In genomic region chr7:99710476-99710875, GRCm38 (mm10) we compare ENCODE assay signal across 10 mouse cellular contexts. TPM values are rescaled to one million over a fixed set of nuclear protein-coding genes. Genes with fewer than 3 reads are reported as not detected.
DNase-seq lines count a peak whose midpoint lies in the region; ATAC-seq and TF ChIP-seq lines count a peak whose summit lies in the region.
"Had no signal": no experiment of that assay in that cellular context is flagged by ENCODE, and none has a peak within 500 bp of the region (broad histone marks: within the 10 kb centered on the region; RNA-seq: fewer than 3 reads in every experiment).

No protein-coding gene starts in this region.

- TF ChIP-seq CTCF in thymus, adult 2 months (IDR thresholded peaks at IDR 0.05; ENCODE audit: borderline replicate concordance, control insufficient read depth, extremely low read depth, insufficient read depth, low read length, poor library complexity), result peak; percentile 49; the same call in 1 of the 2 replicates

- 35% methylated on average over 1 of the region's 1 CpGs for WGBS in forebrain, embryonic 14.5 days
- WGBS in forebrain, embryonic 16.5 days, result 27% methylated on average over 1 of the region's 1 CpGs
- 29% methylated on average over 1 of the region's 1 CpGs for WGBS in thymus, adult 2 months

- TF ChIP-seq POLR2A in thymus, adult 2 months (IDR thresholded peaks at IDR 0.05; ENCODE audit: control insufficient read depth, extremely low read depth, insufficient read depth, low read length, poor library complexity), result no peak

- no peaks in the 10 kb centered on the region for H3K36me3 ChIP-seq in forebrain, embryonic 14.5 days (ENCODE audit: control insufficient read depth, insufficient read depth, low read length)
- no peaks in the 10 kb centered on the region for H3K36me3 ChIP-seq in forebrain, embryonic 16.5 days (ENCODE audit: control insufficient read depth, insufficient read depth)
- H3K36me3 ChIP-seq in thymus, adult 2 months (ENCODE audit: control insufficient read depth, insufficient read depth, low read length), result no peaks in the 10 kb centered on the region
- H3K36me3 ChIP-seq: stomach, embryonic 15.5 days had no signal

- H3K9me3 ChIP-seq in forebrain, embryonic 14.5 days (replicated peaks; ENCODE audit: control insufficient read depth, low read length), result no peaks in the 10 kb centered on the region
- H3K9me3 ChIP-seq in forebrain, embryonic 16.5 days (ENCODE audit: control insufficient read depth, low read length), result no peaks in the 10 kb centered on the region
- H3K9me3 ChIP-seq: stomach, embryonic 15.5 days had no signal

- H3K27ac ChIP-seq in forebrain, embryonic 14.5 days (ENCODE audit: low read depth, low read length), result no peak overlapping the region
- H3K27ac ChIP-seq in forebrain, embryonic 16.5 days (ENCODE audit: low read length), result no peak overlapping the region
- H3K27ac ChIP-seq in thymus, adult 2 months (ENCODE audit: control insufficient read depth, insufficient read depth, low read length), result no peak overlapping the region
- H3K27ac ChIP-seq: stomach, embryonic 15.5 days had no signal

- no peak overlapping the region for H3K4me3 ChIP-seq in forebrain, embryonic 14.5 days (ENCODE audit: low read depth, low read length)
- no peak overlapping the region for H3K4me3 ChIP-seq in forebrain, embryonic 16.5 days (replicated peaks; ENCODE audit: low read length)
- no peak overlapping the region for H3K4me3 ChIP-seq in thymus, adult 2 months (ENCODE audit: control insufficient read depth, insufficient read depth, low read length)
- H3K4me3 ChIP-seq: stomach, embryonic 15.5 days had no signal

- DNase-seq in forebrain, embryonic 14.5 days (ENCODE audit: low spot score), result peak; percentile 44
- peak; percentile 53 for DNase-seq in thymus, adult 2 months
- no peak for DNase-seq in thymus, adult 18-20 months
- DNase-seq in induced T-regulatory cell, adult 2 months (ENCODE audit: low read depth), result peak; percentile 52
- peak; percentile 78 for DNase-seq in lung, postnatal 10 days
- DNase-seq in testis, postnatal 10 days (ENCODE audit: low spot score), result peak; percentile 80

- no peak for ATAC-seq in forebrain, embryonic 14.5 days
- ATAC-seq in forebrain, embryonic 16.5 days, result no peak
- peak; percentile 37; the same call in 1 of the 2 replicates for ATAC-seq in common myeloid progenitor, adult 5-6 weeks (replicated peaks; ENCODE audit: low read depth, poor library complexity, severe bottlenecking)

- H3K9ac ChIP-seq in forebrain, embryonic 14.5 days (ENCODE audit: low read length), result no peak overlapping the region
- H3K9ac ChIP-seq in forebrain, embryonic 16.5 days (replicated peaks; ENCODE audit: low read depth, low read length), result no peak overlapping the region
- H3K9ac ChIP-seq: stomach, embryonic 15.5 days had no signal

- no peaks in the 10 kb centered on the region for H3K27me3 ChIP-seq in forebrain, embryonic 14.5 days (replicated peaks; ENCODE audit: control insufficient read depth, insufficient read depth, low read length)
- no peaks in the 10 kb centered on the region for H3K27me3 ChIP-seq in forebrain, embryonic 16.5 days (replicated peaks; ENCODE audit: control insufficient read depth, insufficient read depth, low read length)
- H3K27me3 ChIP-seq in thymus, adult 2 months (ENCODE audit: control insufficient read depth, insufficient read depth, low read length), result no peaks in the 10 kb centered on the region
- H3K27me3 ChIP-seq: stomach, embryonic 15.5 days had no signal

- H3K4me1 ChIP-seq in forebrain, embryonic 14.5 days (ENCODE audit: control insufficient read depth, insufficient read depth, low read length), result no peaks in the 10 kb centered on the region
- H3K4me1 ChIP-seq in forebrain, embryonic 16.5 days (replicated peaks; ENCODE audit: control insufficient read depth, insufficient read depth, low read length), result peaks cover 4% of the 10 kb centered on the region; the same call in 1 of the 2 replicates
- H3K4me1 ChIP-seq in thymus, adult 2 months (replicated peaks; ENCODE audit: control insufficient read depth, insufficient read depth, low read length), result no peaks in the 10 kb centered on the region; the same call in 1 of the 2 replicates
- H3K4me1 ChIP-seq: stomach, embryonic 15.5 days had no signal

- H3K4me2 ChIP-seq in forebrain, embryonic 14.5 days (ENCODE audit: low read length), result no peak overlapping the region
- H3K4me2 ChIP-seq in forebrain, embryonic 16.5 days (ENCODE audit: low read length), result no peak overlapping the region
- H3K4me2 ChIP-seq: stomach, embryonic 15.5 days had no signal

RNA-seq across cellular contexts. Expression of gene Slco2b1, which starts 0.7 kb away (rescaled TPM):
- polyA plus RNA-seq in forebrain, embryonic 14.5 days (2014; fragmentation: Nextera tagmentation; extraction: Ambion mirVana), result 3.4 and 4.9 TPM in 2 replicates
- polyA plus RNA-seq in forebrain, embryonic 16.5 days (2015; fragmentation: Nextera tagmentation; extraction: Ambion mirVana), result 5.0 and 6.4 TPM in 2 replicates
- polyA plus RNA-seq in thymus, adult 2 months (2012; rRNA removed), result 29.8 and 36.1 TPM in 2 replicates
- 0.09 and 0.53 TPM in 2 replicates for total RNA-seq in common myeloid progenitor, adult 5-6 weeks (2017)

RNA-seq across cellular contexts. Expression of gene Olfr520, which starts 19.6 kb away (rescaled TPM):
- polyA plus RNA-seq in forebrain, embryonic 14.5 days (2014; fragmentation: Nextera tagmentation; extraction: Ambion mirVana), result not detected in 2 replicates
- not detected in 2 replicates for polyA plus RNA-seq in forebrain, embryonic 16.5 days (2015; fragmentation: Nextera tagmentation; extraction: Ambion mirVana)
- not detected in 2 replicates for polyA plus RNA-seq in thymus, adult 2 months (2012; rRNA removed)
- not detected in 2 replicates for total RNA-seq in common myeloid progenitor, adult 5-6 weeks (2017)
- polyA plus RNA-seq: stomach, embryonic 15.5 days had no signal

RNA-seq across cellular contexts. Expression of gene Olfr521, which starts 52.8 kb away (rescaled TPM):
- not detected in 2 replicates for polyA plus RNA-seq in forebrain, embryonic 14.5 days (2014; fragmentation: Nextera tagmentation; extraction: Ambion mirVana)
- not detected in 2 replicates for polyA plus RNA-seq in forebrain, embryonic 16.5 days (2015; fragmentation: Nextera tagmentation; extraction: Ambion mirVana)
- not detected in 2 replicates for polyA plus RNA-seq in thymus, adult 2 months (2012; rRNA removed)
- not detected in 2 replicates for total RNA-seq in common myeloid progenitor, adult 5-6 weeks (2017)
- total RNA-seq: left cerebral cortex, postnatal 10 days had no signal
- polyA plus RNA-seq: stomach, embryonic 15.5 days had no signal

Comparison
In these comparisons a context has a peak if more than half of its experiments do, and no peak if none do; other contexts are left out.
1. DNase-seq: peak in forebrain, embryonic 14.5 days (single experiment), thymus, adult 2 months (single experiment), induced T-regulatory cell, adult 2 months (single experiment), lung, postnatal 10 days (single experiment) and testis, postnatal 10 days (single experiment); none in thymus, adult 18-20 months (0 of 2).